Mouse (Mus musculus) spleen, adult 2 months (tissue): Measurements from ENCODE around the gene Pld5.

Source experiments
- CTCF ChIP-seq: fragments of 200-500 bp; IDR thresholded peaks from 2 replicates; pipeline ENCODE4 v1.5.1; 2011; ENCODE audit warnings: mild to moderate bottlenecking, inconsistent platforms; ENCODE audit not compliant: insufficient read depth, insufficient read length, insufficient replicate concordance; ENCODE audit errors: extremely low read depth
- POLR2A ChIP-seq: fragments of 200-500 bp; IDR thresholded peaks from 2 replicates; pipeline ENCODE4 v1.6.1; 2011; ENCODE audit warnings: low read depth, low read length, inconsistent platforms

- no peak for TF ChIP-seq POLR2A
- TF ChIP-seq CTCF, result no peak
Observed at GRCm38 (mm10) chr1:176098685-176099320, 176.3 kb downstream of the Pld5 start.
